Mouse (Mus musculus): Measurements from ENCODE around the gene Vmn1r210. TPM values are rescaled to one million over a fixed set of nuclear protein-coding genes. Genes with fewer than 3 reads are reported as not detected.
"Not testable (repeated sequence)": the region's sequence is repeated elsewhere in the genome, so short reads cannot be mapped to it uniquely, and the experiment has no call there.

Vmn1r210 gene
- polyA plus RNA-seq (2015; fragmentation: Nextera tagmentation; extraction: Ambion mirVana), result not detected in 2 replicates

- H3K4me3 ChIP-seq (ENCODE audit: low read length), result no peak within 1 kb of the TSS
- H3K27me3 ChIP-seq (ENCODE audit: control insufficient read depth, insufficient read depth, low read length), result no peaks in the 10 kb centered on the region
- no peaks in the 10 kb centered on the region for H3K9me3 ChIP-seq (replicated peaks; ENCODE audit: control insufficient read depth, low read length)
- no peak within 1 kb of the TSS for H3K4me2 ChIP-seq (ENCODE audit: low read depth, low read length)
- H3K4me1 ChIP-seq (ENCODE audit: control insufficient read depth, insufficient read depth, low read length), result no peaks in the 10 kb centered on the region
- 42% methylated on average over 4 of the region's 4 CpGs for WGBS
- H3K27ac ChIP-seq (ENCODE audit: low read length), result no peak within 1 kb of the TSS
- H3K9ac ChIP-seq (ENCODE audit: low read length), result no peak within 1 kb of the TSS
- no peak for ATAC-seq (replicated peaks; ENCODE audit: extremely low read depth, insufficient read depth, low FRiP score)
- H3K36me3 ChIP-seq (ENCODE audit: control insufficient read depth, insufficient read depth), result no peaks in the 10 kb centered on the region
These were observed at the start of gene Vmn1r210 for GRCm38 (mm10) chr13:22831248-22831647. TSS of gene Vmn1r210 (minus strand) at chr13:22831348.

- Histone ChIP-seq H3K36me3 (ENCODE audit: control insufficient read depth, insufficient read depth) (no peaks in the 10 kb centered on the region), H3K27me3 (ENCODE audit: control insufficient read depth, insufficient read depth, low read length) (no peaks in the 10 kb centered on the region), H3K27ac (ENCODE audit: low read length) (no peak overlapping the region), H3K4me2 (ENCODE audit: low read depth, low read length) (no peak overlapping the region), H3K9me3 (replicated peaks; ENCODE audit: control insufficient read depth, low read length) (no peaks in the 10 kb centered on the region), H3K4me1 (ENCODE audit: control insufficient read depth, insufficient read depth, low read length) (no peaks in the 10 kb centered on the region), H3K4me3 (ENCODE audit: low read length) (no peak overlapping the region), H3K9ac (ENCODE audit: low read length) (no peak overlapping the region)
- ATAC-seq (replicated peaks; ENCODE audit: extremely low read depth, insufficient read depth, low FRiP score), result no peak
- 85% methylated on average over 1 of the region's 1 CpGs for WGBS
These were observed 48.1 kb upstream of the Vmn1r210 start for GRCm38 (mm10) chr13:22879257-22879656.

GRCm38 (mm10) chr13:22857461-22857860 is 26.3 kb upstream of the Vmn1r210 start, which contains the start of gene Vmn1r211:
TSS of gene Vmn1r211 (minus strand) at chr13:22857561.
- Histone ChIP-seq H3K4me3 (ENCODE audit: low read length) (no peak within 1 kb of the TSS), H3K27ac (ENCODE audit: low read length) (no peak within 1 kb of the TSS), H3K4me2 (ENCODE audit: low read depth, low read length) (no peak within 1 kb of the TSS), H3K36me3 (ENCODE audit: control insufficient read depth, insufficient read depth) (no peaks in the 10 kb centered on the region), H3K9me3 (replicated peaks; ENCODE audit: control insufficient read depth, low read length) (no peaks in the 10 kb centered on the region), H3K9ac (ENCODE audit: low read length) (no peak within 1 kb of the TSS), H3K27me3 (ENCODE audit: control insufficient read depth, insufficient read depth, low read length) (no peaks in the 10 kb centered on the region), H3K4me1 (ENCODE audit: control insufficient read depth, insufficient read depth, low read length) (no peaks in the 10 kb centered on the region)
- 62% methylated on average over 1 of the region's 1 CpGs for WGBS
- no peak for ATAC-seq (replicated peaks; ENCODE audit: extremely low read depth, insufficient read depth, low FRiP score)

- H3K27ac ChIP-seq (ENCODE audit: low read length), result no peak overlapping the region
These were observed 23.6 kb upstream of the Vmn1r210 start for GRCm38 (mm10) chr13:22854760-22855159.

GRCm38 (mm10) chr13:22846798-22847197 is 15.7 kb upstream of the Vmn1r210 start:
- no peaks in the 10 kb centered on the region for H3K36me3 ChIP-seq (ENCODE audit: control insufficient read depth, insufficient read depth)
- no peak overlapping the region for H3K9ac ChIP-seq (ENCODE audit: low read length)
- WGBS, result 54% methylated on average over 1 of the region's 1 CpGs
- no peak overlapping the region for H3K4me3 ChIP-seq (ENCODE audit: low read length)
- H3K27ac ChIP-seq (ENCODE audit: low read length), result no peak overlapping the region
- no peaks in the 10 kb centered on the region for H3K4me1 ChIP-seq (ENCODE audit: control insufficient read depth, insufficient read depth, low read length)
- no peak overlapping the region for H3K4me2 ChIP-seq (ENCODE audit: low read depth, low read length)
- no peak for ATAC-seq (replicated peaks; ENCODE audit: extremely low read depth, insufficient read depth, low FRiP score)
- H3K27me3 ChIP-seq (ENCODE audit: control insufficient read depth, insufficient read depth, low read length), result no peaks in the 10 kb centered on the region
- H3K9me3 ChIP-seq (replicated peaks; ENCODE audit: control insufficient read depth, low read length), result no peaks in the 10 kb centered on the region

More at GRCm38 (mm10) chr13:22854760-22855159, 23.6 kb upstream of the Vmn1r210 start:
- Histone ChIP-seq H3K4me3 (ENCODE audit: low read length) (no peak overlapping the region), H3K4me2 (ENCODE audit: low read depth, low read length) (no peak overlapping the region), H3K27me3 (ENCODE audit: control insufficient read depth, insufficient read depth, low read length) (no peaks in the 10 kb centered on the region), H3K9me3 (replicated peaks; ENCODE audit: control insufficient read depth, low read length) (no peaks in the 10 kb centered on the region), H3K4me1 (ENCODE audit: control insufficient read depth, insufficient read depth, low read length) (no peaks in the 10 kb centered on the region), H3K9ac (ENCODE audit: low read length) (no peak overlapping the region), H3K36me3 (ENCODE audit: control insufficient read depth, insufficient read depth) (no peaks in the 10 kb centered on the region)
- no peak for ATAC-seq (replicated peaks; ENCODE audit: extremely low read depth, insufficient read depth, low FRiP score)
- WGBS, result 61% methylated on average over 4 of the region's 4 CpGs

- ATAC-seq (replicated peaks; ENCODE audit: extremely low read depth, insufficient read depth, low FRiP score); H3K27ac ChIP-seq (ENCODE audit: low read length); H3K4me1 ChIP-seq (ENCODE audit: control insufficient read depth, insufficient read depth, low read length); H3K9ac ChIP-seq (ENCODE audit: low read length); H3K9me3 ChIP-seq (replicated peaks; ENCODE audit: control insufficient read depth, low read length); H3K27me3 ChIP-seq (ENCODE audit: control insufficient read depth, insufficient read depth, low read length); H3K36me3 ChIP-seq (ENCODE audit: control insufficient read depth, insufficient read depth); H3K4me2 ChIP-seq (ENCODE audit: low read depth, low read length); H3K4me3 ChIP-seq (ENCODE audit: low read length): not testable (repeated sequence)
- 80% methylated on average over 3 of the region's 3 CpGs for whole genome bisulfite sequencing
These were observed 13.2 kb upstream of the Vmn1r210 start for GRCm38 (mm10) chr13:22844304-22844703.

- H3K4me1 ChIP-seq (ENCODE audit: control insufficient read depth, insufficient read depth, low read length); H3K36me3 ChIP-seq (ENCODE audit: control insufficient read depth, insufficient read depth); H3K9ac ChIP-seq (ENCODE audit: low read length); H3K4me2 ChIP-seq (ENCODE audit: low read depth, low read length); H3K9me3 ChIP-seq (replicated peaks; ENCODE audit: control insufficient read depth, low read length); H3K27me3 ChIP-seq (ENCODE audit: control insufficient read depth, insufficient read depth, low read length); H3K4me3 ChIP-seq (ENCODE audit: low read length); ATAC-seq (replicated peaks; ENCODE audit: extremely low read depth, insufficient read depth, low FRiP score); H3K27ac ChIP-seq (ENCODE audit: low read length): not testable (repeated sequence)
- WGBS, result 33% methylated on average over 7 of the region's 7 CpGs
These were observed 1.8 kb downstream of the Vmn1r210 start for GRCm38 (mm10) chr13:22829395-22829794.

GRCm38 (mm10) chr13:22821601-22822000 is 9.5 kb downstream of the Vmn1r210 start:
- not testable (repeated sequence) for ATAC-seq (replicated peaks; ENCODE audit: extremely low read depth, insufficient read depth, low FRiP score); H3K36me3 ChIP-seq (ENCODE audit: control insufficient read depth, insufficient read depth); H3K27me3 ChIP-seq (ENCODE audit: control insufficient read depth, insufficient read depth, low read length); H3K4me1 ChIP-seq (ENCODE audit: control insufficient read depth, insufficient read depth, low read length); H3K4me2 ChIP-seq (ENCODE audit: low read depth, low read length); H3K4me3 ChIP-seq (ENCODE audit: low read length); H3K9me3 ChIP-seq (replicated peaks; ENCODE audit: control insufficient read depth, low read length); H3K9ac ChIP-seq (ENCODE audit: low read length); H3K27ac ChIP-seq (ENCODE audit: low read length)
- WGBS, result 64% methylated on average over 1 of the region's 1 CpGs

- not testable (repeated sequence) for H3K27me3 ChIP-seq (ENCODE audit: control insufficient read depth, insufficient read depth, low read length); H3K9me3 ChIP-seq (replicated peaks; ENCODE audit: control insufficient read depth, low read length); H3K9ac ChIP-seq (ENCODE audit: low read length); H3K4me3 ChIP-seq (ENCODE audit: low read length); H3K36me3 ChIP-seq (ENCODE audit: control insufficient read depth, insufficient read depth); H3K27ac ChIP-seq (ENCODE audit: low read length); ATAC-seq (replicated peaks; ENCODE audit: extremely low read depth, insufficient read depth, low FRiP score); H3K4me1 ChIP-seq (ENCODE audit: control insufficient read depth, insufficient read depth, low read length); H3K4me2 ChIP-seq (ENCODE audit: low read depth, low read length)
These were observed 21.6 kb downstream of the Vmn1r210 start, which contains the start of gene Vmn1r209 for GRCm38 (mm10) chr13:22809582-22809981. TSS of gene Vmn1r209 (minus strand) at chr13:22809682.
